Mouse (Mus musculus) Muller cell, postnatal 12 days (primary cell): ENCODE results near the gene Pkd2l1.

ENCODE experiments used
- DNase-seq: peaks from one replicate; pipeline ENCODE4 v3.0.0-alpha.2; 2015; ENCODE audit errors: inconsistent ontology term

The Pkd2l1 gene

GRCm38 (mm10) chr19:44106831-44107660 is 85.2 kb downstream of the Pkd2l1 start, which contains the start of gene Chuk:
TSS of gene Chuk (minus strand) at chr19:44107480.
- DNase-seq: peak; percentile 92

- DNase-seq: no peak
Observed at GRCm38 (mm10) chr19:44104393-44104792, 87.8 kb downstream of the Pkd2l1 start.

DNA sequence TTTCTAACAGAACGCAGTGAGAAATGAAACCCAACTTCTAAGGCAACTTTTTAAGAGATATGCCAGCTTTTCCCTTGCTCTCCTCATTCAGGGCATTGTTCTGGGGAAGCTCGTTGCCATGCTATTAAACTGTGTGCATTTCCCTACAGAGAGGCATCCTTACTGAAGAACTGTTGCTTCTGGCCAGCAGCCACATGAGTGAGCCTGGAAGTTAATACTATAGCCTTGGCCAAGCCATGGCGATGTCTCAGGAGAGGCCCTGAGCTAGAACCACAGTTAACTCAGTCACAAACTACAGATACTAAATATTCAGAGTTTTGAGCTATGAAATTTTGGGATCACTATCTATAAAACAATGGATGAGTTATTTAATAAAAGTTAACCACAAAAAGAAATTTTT is 89.2 kb downstream of the Pkd2l1 start:
- DNase-seq: no peak

- DNase-seq: no peak
Observed at GRCm38 (mm10) chr19:44100840-44101239, 91.4 kb downstream of the Pkd2l1 start.
